Mouse (Mus musculus) liver, embryonic 15.5 days (tissue): Measurements from ENCODE around the gene Ttc32. TPM values are rescaled to one million over a fixed set of nuclear protein-coding genes. Genes with fewer than 3 reads are reported as not detected.

Experiments
- ATAC-seq: fragments of 200-750 bp; cut with Nextera tagmentation; 2 replicates; pipeline ENCODE4 v1.8.0; 2017; ENCODE audit warnings: moderate number of reproducible peaks, mild to moderate bottlenecking, moderate library complexity; ENCODE audit not compliant: insufficient read depth
- H3K27ac ChIP-seq: fragments of 300-500 bp; sonication (generic); replicated peaks from 2 replicates; pipeline ENCODE4 v1.5.1; 2015; ENCODE audit warnings: mild to moderate bottlenecking, inconsistent platforms
- H3K27me3 ChIP-seq: fragments of 300-500 bp; sonication (generic); 2 replicates; pipeline ENCODE4 v1.6.1; 2015; ENCODE audit warnings: mild to moderate bottlenecking, inconsistent platforms
- H3K36me3 ChIP-seq: fragments of 300-500 bp; sonication (generic); replicated peaks from 2 replicates; pipeline ENCODE4 v1.6.1; 2015; ENCODE audit warnings: moderate library complexity, mild to moderate bottlenecking, inconsistent platforms
- H3K4me1 ChIP-seq: fragments of 300-500 bp; sonication (generic); replicated peaks from 2 replicates; pipeline ENCODE4 v1.6.1; 2015; ENCODE audit warnings: inconsistent platforms
- H3K4me2 ChIP-seq: fragments of 300-500 bp; sonication (generic); 2 replicates; pipeline ENCODE4 v1.6.1; 2015; ENCODE audit warnings: moderate library complexity, mild to moderate bottlenecking, inconsistent platforms
- H3K4me3 ChIP-seq: fragments of 300-500 bp; sonication (generic); replicated peaks from 2 replicates; pipeline ENCODE4 v1.5.1; 2015; ENCODE audit warnings: mild to moderate bottlenecking, inconsistent platforms
- H3K9ac ChIP-seq: fragments of 300-500 bp; sonication (generic); 2 replicates; pipeline ENCODE4 v1.6.1; 2015; ENCODE audit warnings: moderate library complexity, mild to moderate bottlenecking, inconsistent platforms
- H3K9me3 ChIP-seq: fragments of 300-500 bp; sonication (generic); replicated peaks from 2 replicates; pipeline ENCODE4 v1.6.1; 2016; ENCODE audit warnings: inconsistent platforms
- WGBS: fragments of 180-500 bp; shearing (Covaris S2); methylation state at CpG from one replicate; pipeline ENCODE4 v1.1.7; 2015; ENCODE audit warnings: mixed read lengths; ENCODE audit not compliant: insufficient replicate concordance; 5-methylcytosine and 5-hydroxymethylcytosine counted together
- polyA plus RNA-seq: library from polyadenylated mRNA; unstranded; fragments of >200 nt; fragmentation: Nextera tagmentation; extraction: Ambion mirVana; gene quantifications from 2 replicates; pipeline ENCODE4 v1.2.1, GENCODE M21; 2015

Ttc32 gene
- polyA plus RNA-seq, 1 experiment from 2014 or later, result 12.2 TPM

DNA sequence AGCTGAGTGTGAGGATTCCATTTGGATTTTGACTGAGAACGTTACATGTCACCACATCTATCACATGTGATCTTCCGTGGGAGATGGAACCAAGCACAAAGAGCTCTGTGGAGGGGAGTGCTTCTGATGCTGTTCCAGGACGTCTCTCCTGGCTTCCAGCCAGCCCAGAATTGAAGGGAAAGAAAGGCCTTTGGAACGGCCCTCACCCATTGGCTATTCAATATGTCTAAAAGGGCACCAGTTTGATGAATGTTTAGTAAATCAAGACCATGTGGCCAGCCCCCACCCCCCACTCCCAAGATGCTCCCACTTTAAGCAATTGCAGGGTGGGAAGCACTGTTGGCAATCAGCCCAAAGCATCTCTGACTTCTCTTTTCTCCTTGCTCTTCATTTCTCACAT is 41.7 kb downstream of the Ttc32 start:
- ATAC-seq, result no peak
- Histone ChIP-seq H3K36me3 (no peaks in the 10 kb centered on the region), H3K4me1 (no peaks in the 10 kb centered on the region), H3K27ac (no peak overlapping the region), H3K27me3 (no peaks in the 10 kb centered on the region), H3K9me3 (no peaks in the 10 kb centered on the region), H3K9ac (no peak overlapping the region), H3K4me2 (no peak overlapping the region), H3K4me3 (no peak overlapping the region)
- WGBS, result 56% methylated on average over 4 of the region's 4 CpGs

DNA sequence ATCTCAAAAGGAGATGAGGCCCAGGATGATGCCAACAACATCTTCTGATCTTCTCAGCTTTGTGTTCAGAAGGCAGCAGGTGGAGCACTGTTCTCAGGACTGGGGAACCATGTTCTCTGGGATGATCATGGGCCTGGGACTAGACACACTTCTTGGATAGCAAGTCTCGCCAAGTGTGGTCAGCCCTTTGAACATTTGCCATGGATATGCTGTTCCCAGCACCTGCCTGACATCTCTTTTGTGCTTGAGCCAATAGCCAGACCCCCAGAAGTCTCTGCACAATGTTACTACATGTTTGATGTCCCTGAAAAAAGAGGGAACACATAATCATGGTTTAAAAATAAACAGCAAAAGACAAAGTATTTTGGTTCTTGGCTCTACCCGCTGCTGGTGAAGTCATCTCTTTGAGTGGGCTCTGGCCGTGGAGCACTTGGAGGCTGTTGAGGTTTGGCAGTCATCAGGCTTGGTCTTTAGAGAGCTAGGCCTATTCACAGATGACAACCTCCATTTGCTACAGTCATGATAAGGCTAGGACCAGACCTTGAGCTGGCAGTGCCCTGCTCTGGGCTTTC is 47.8 kb downstream of the Ttc32 start:
- Histone ChIP-seq H3K9me3 (no peaks in the 10 kb centered on the region), H3K4me3 (no peak overlapping the region), H3K4me2 (no peak overlapping the region), H3K9ac (no peak overlapping the region), H3K4me1 (no peaks in the 10 kb centered on the region), H3K36me3 (no peaks in the 10 kb centered on the region), H3K27me3 (no peaks in the 10 kb centered on the region), H3K27ac (no peak overlapping the region)
- ATAC-seq, result no peak
- WGBS, result 73% methylated on average over 3 of the region's 3 CpGs

DNA sequence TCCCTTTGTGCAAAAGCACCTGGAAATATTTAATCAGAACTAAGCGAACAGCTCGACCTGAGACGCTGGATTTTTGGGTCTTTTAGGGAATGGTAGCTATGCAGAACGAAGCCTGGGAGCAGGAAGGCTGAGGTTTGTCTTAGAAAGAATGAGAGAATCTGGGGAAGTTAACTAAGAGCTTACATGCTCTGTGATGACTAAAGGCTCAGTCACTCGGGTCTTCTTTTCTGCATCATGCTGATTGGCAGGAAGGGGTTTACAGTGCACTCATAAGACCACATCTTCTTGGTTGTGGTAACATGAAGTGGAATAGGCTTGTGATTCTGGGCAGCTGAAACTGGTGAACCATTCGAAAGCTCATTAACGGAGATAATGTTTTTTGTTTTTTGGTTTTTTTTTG is 60.4 kb downstream of the Ttc32 start:
- no peak for ATAC-seq
- no peak overlapping the region for H3K27ac ChIP-seq
- H3K4me3 ChIP-seq, result no peak overlapping the region
- H3K27me3 ChIP-seq, result no peaks in the 10 kb centered on the region
- H3K4me1 ChIP-seq, result no peaks in the 10 kb centered on the region
- H3K9me3 ChIP-seq, result no peaks in the 10 kb centered on the region
- no peak overlapping the region for H3K9ac ChIP-seq
- H3K36me3 ChIP-seq, result no peaks in the 10 kb centered on the region
- 56% methylated on average over 7 of the region's 7 CpGs for WGBS
- no peak overlapping the region for H3K4me2 ChIP-seq

Other genes starting within 250 kb of the Ttc32 start
- gene Laptm4a, start 108.3 kb upstream of the Ttc32 start, polyA plus RNA-seq, result 61.3 and 69.2 TPM in 2 replicates
- 0.09 and 0.17 TPM in 2 replicates for gene Matn3, start 82.1 kb upstream of the Ttc32 start, polyA plus RNA-seq
- gene Wdr35, start 56.1 kb upstream of the Ttc32 start, polyA plus RNA-seq, result 0.96 and 1.2 TPM in 2 replicates